ENCODE assay signal across 9 mouse cellular contexts in genomic region chr14:46966206-46966605, GRCm38 (mm10).
A peak's percentile ranks its signal among the peaks of the same experiment; 100 is the strongest.
DNase-seq lines count a peak whose midpoint lies in the region; ATAC-seq and TF ChIP-seq lines count a peak whose summit lies in the region.
"Had no signal": no experiment of that assay in that cellular context is flagged by ENCODE, and none has a peak within 500 bp of the region (broad histone marks: within the 10 kb centered on the region; RNA-seq: fewer than 3 reads in every experiment).

No protein-coding gene starts in this region.

- peak overlapping the region; percentile 20; the same call in 1 of the 2 replicates for H3K4me2 ChIP-seq in stomach, postnatal 0 days (replicated peaks; ENCODE audit: low read depth)
- H3K4me2 ChIP-seq: stomach, embryonic 15.5 days had no signal

- H3K4me1 ChIP-seq in heart, adult 2 months (ENCODE audit: control insufficient read depth, insufficient read depth, low read length): peaks cover 11% of the 10 kb centered on the region
- no peaks in the 10 kb centered on the region for H3K4me1 ChIP-seq in stomach, postnatal 0 days (replicated peaks; ENCODE audit: control insufficient read depth, insufficient read depth)
- H3K4me1 ChIP-seq: stomach, embryonic 15.5 days had no signal

- H3K9ac ChIP-seq in heart, adult 2 months (ENCODE audit: low read depth, low read length): no peak overlapping the region
- no peak overlapping the region for H3K9ac ChIP-seq in stomach, postnatal 0 days (ENCODE audit: low read length)
- H3K9ac ChIP-seq: stomach, embryonic 15.5 days had no signal

- DNase-seq in urinary bladder, postnatal 14 days (ENCODE audit: low spot score): peak; percentile 43
- no peak for DNase-seq in urinary bladder, postnatal 36 days (ENCODE audit: low spot score in 2 of 2)
- peak; percentile 49 to 64 for DNase-seq in heart, adult 2 months
- DNase-seq in kidney, postnatal 4 days: peak; percentile 51 to 66
- no peak for DNase-seq in stomach, postnatal 0 days (ENCODE audit: low spot score)
- no peak for DNase-seq in left cerebral cortex, adult 18-20 months (ENCODE audit: low spot score in 2 of 2)
- no peak for DNase-seq in B cell, adult 2 months

- intact Hi-C loops in heart, adult 2 months (cut with DNase I): no loop called here

- peaks cover 1% of the 10 kb centered on the region; the same call in 1 of the 2 replicates for H3K79me2 ChIP-seq in heart, adult 2 months (replicated peaks; ENCODE audit: control insufficient read depth, insufficient read depth, low read length)

- peak; percentile 35; the same call in 1 of the 2 replicates for ATAC-seq in stomach, postnatal 0 days (ENCODE audit: low FRiP score, low TSS enrichment)
- ATAC-seq in activated CD4-positive, CD25-positive, alpha-beta regulatory T cell, adult 4 months: no peak

- H3K36me3 ChIP-seq in heart, adult 2 months (ENCODE audit: control insufficient read depth, insufficient read depth, low read length): 0 out of 2 replicates have a peak, but pooled peaks cover 4% of the 10 kb centered on the region
- no peaks in the 10 kb centered on the region for H3K36me3 ChIP-seq in stomach, postnatal 0 days (ENCODE audit: control insufficient read depth, insufficient read depth, low read length)
- H3K36me3 ChIP-seq: stomach, embryonic 15.5 days had no signal

- TF ChIP-seq POLR2A in heart, adult 2 months (IDR thresholded peaks at IDR 0.05; ENCODE audit: insufficient read depth, low read depth, low read length): no peak

- peak overlapping the region; percentile 5; the same call in 1 of the 2 replicates for H3K4me3 ChIP-seq in heart, adult 2 months
- H3K4me3 ChIP-seq in stomach, postnatal 0 days (ENCODE audit: low read depth, low read length): no peak overlapping the region
- H3K4me3 ChIP-seq: stomach, embryonic 15.5 days had no signal

- TF ChIP-seq CTCF in heart, adult 2 months (IDR thresholded peaks at IDR 0.05): peak; percentile 61
- TF ChIP-seq CTCF in stomach, postnatal 0 days (IDR thresholded peaks at IDR 0.05; ENCODE audit: low read depth): peak; percentile 26; the same call in 1 of the 2 replicates

- TF ChIP-seq EP300 in heart, adult 2 months (IDR thresholded peaks at IDR 0.05; ENCODE audit: insufficient read depth, low read depth, low read length): no peak
- no peak for TF ChIP-seq EP300 in stomach, postnatal 0 days (optimal IDR thresholded peaks at IDR 0.05)

- H3K9me3 ChIP-seq in stomach, postnatal 0 days (ENCODE audit: control insufficient read depth, low read length): no peaks in the 10 kb centered on the region
- H3K9me3 ChIP-seq: stomach, embryonic 15.5 days had no signal

- peak overlapping the region; percentile 58 for H3K27ac ChIP-seq in heart, adult 2 months
- 0 out of 2 replicates have a peak overlapping the region, but pooled peaks have one; percentile 49 for H3K27ac ChIP-seq in stomach, postnatal 0 days (replicated peaks)
- H3K27ac ChIP-seq: stomach, embryonic 15.5 days had no signal

- no peaks in the 10 kb centered on the region for H3K27me3 ChIP-seq in heart, adult 2 months (ENCODE audit: control insufficient read depth, insufficient read depth, low read length)
- H3K27me3 ChIP-seq in stomach, postnatal 0 days (ENCODE audit: control insufficient read depth, insufficient read depth, low read length): no peaks in the 10 kb centered on the region
- H3K27me3 ChIP-seq: stomach, embryonic 15.5 days had no signal

- 12% methylated on average over 10 of the region's 10 CpGs for WGBS in heart, adult 2 months
- WGBS in stomach, postnatal 0 days: 46% methylated on average over 10 of the region's 10 CpGs

Comparison
In these comparisons a context has a peak if more than half of its experiments do, and no peak if none do; other contexts are left out.
1. DNase-seq: peak in urinary bladder, postnatal 14 days (single experiment), heart, adult 2 months (2 of 2) and kidney, postnatal 4 days (2 of 2); none in urinary bladder, postnatal 36 days (0 of 2), stomach, postnatal 0 days (single experiment), left cerebral cortex, adult 18-20 months (0 of 2) and B cell, adult 2 months (0 of 2).